ENCODE assay signal across 9 mouse cellular contexts in genomic region chr6:122341038-122341810, GRCm38 (mm10). TPM values are rescaled to one million over a fixed set of nuclear protein-coding genes. Genes with fewer than 3 reads are reported as not detected.
DNase-seq lines count a peak whose midpoint lies in the region; ATAC-seq and TF ChIP-seq lines count a peak whose summit lies in the region.
"Had no signal": no experiment of that assay in that cellular context is flagged by ENCODE, and none has a peak within 500 bp of the region (broad histone marks: within the 10 kb centered on the region; RNA-seq: fewer than 3 reads in every experiment).

No protein-coding gene starts in this region.

- no peak for ATAC-seq in forebrain, embryonic 11.5 days (replicated peaks; ENCODE audit: low FRiP score)
- no peak for ATAC-seq in limb, embryonic 11.5 days (ENCODE audit: insufficient number of reproducible peaks, low FRiP score, low TSS enrichment, low read depth)
- ATAC-seq in stomach, embryonic 14.5 days (ENCODE audit: insufficient number of reproducible peaks, insufficient read depth, low FRiP score, low read depth): no peak
- ATAC-seq: Patski had no signal

- no peaks in the 10 kb centered on the region for H3K27me3 ChIP-seq in forebrain, embryonic 11.5 days (ENCODE audit: control insufficient read depth, insufficient read depth, low read length)
- no peaks in the 10 kb centered on the region for H3K27me3 ChIP-seq in limb, embryonic 11.5 days (ENCODE audit: control insufficient read depth, insufficient read depth, low read length)
- H3K27me3 ChIP-seq in stomach, embryonic 14.5 days (ENCODE audit: control insufficient read depth, insufficient read depth, low read length): no peaks in the 10 kb centered on the region
- H3K27me3 ChIP-seq in thymus, adult 2 months (ENCODE audit: control insufficient read depth, insufficient read depth, low read length): no peaks in the 10 kb centered on the region
- H3K27me3 ChIP-seq: Patski had no signal

- peak overlapping the region; percentile 48; the same call in 1 of the 2 replicates for H3K4me2 ChIP-seq in forebrain, embryonic 11.5 days (ENCODE audit: low read depth, low read length, severe bottlenecking)
- H3K4me2 ChIP-seq in limb, embryonic 11.5 days (ENCODE audit: low read depth, severe bottlenecking): peak overlapping the region; percentile 61; the same call in 1 of the 2 replicates
- H3K4me2 ChIP-seq in stomach, embryonic 14.5 days (replicated peaks; ENCODE audit: low read depth, low read length): peak overlapping the region; percentile 58

- WGBS in forebrain, embryonic 11.5 days: 28% methylated on average over 7 of the region's 7 CpGs
- WGBS in limb, embryonic 11.5 days: 40% methylated on average over 7 of the region's 7 CpGs
- WGBS in stomach, embryonic 14.5 days: 48% methylated on average over 7 of the region's 7 CpGs
- WGBS in thymus, adult 2 months: 94% methylated on average over 7 of the region's 7 CpGs

- no peak for TF ChIP-seq CTCF in thymus, adult 2 months (IDR thresholded peaks at IDR 0.05; ENCODE audit: borderline replicate concordance, control insufficient read depth, extremely low read depth, insufficient read depth, low read length, poor library complexity)

- H3K4me1 ChIP-seq in forebrain, embryonic 11.5 days (replicated peaks; ENCODE audit: control insufficient read depth, insufficient read depth, low read length): peaks cover 4% of the 10 kb centered on the region; the same call in 1 of the 2 replicates
- peaks cover 3% of the 10 kb centered on the region; the same call in 1 of the 2 replicates for H3K4me1 ChIP-seq in limb, embryonic 11.5 days (ENCODE audit: control insufficient read depth, insufficient read depth, low read length)
- H3K4me1 ChIP-seq in stomach, embryonic 14.5 days (ENCODE audit: control insufficient read depth, insufficient read depth, low read length): peaks cover 20% of the 10 kb centered on the region; the same call in 1 of the 2 replicates
- H3K4me1 ChIP-seq in thymus, adult 2 months (replicated peaks; ENCODE audit: control insufficient read depth, insufficient read depth, low read length): no peaks in the 10 kb centered on the region

- no peaks in the 10 kb centered on the region for H3K9me3 ChIP-seq in forebrain, embryonic 11.5 days (ENCODE audit: control insufficient read depth, low read length)
- no peaks in the 10 kb centered on the region for H3K9me3 ChIP-seq in limb, embryonic 11.5 days (ENCODE audit: control insufficient read depth, low read length)
- H3K9me3 ChIP-seq in stomach, embryonic 14.5 days (ENCODE audit: control insufficient read depth, low read depth, low read length): no peaks in the 10 kb centered on the region

- TF ChIP-seq POLR2A in thymus, adult 2 months (IDR thresholded peaks at IDR 0.05; ENCODE audit: control insufficient read depth, extremely low read depth, insufficient read depth, low read length, poor library complexity): no peak

- no peaks in the 10 kb centered on the region; the same call in 1 of the 2 replicates for H3K36me3 ChIP-seq in forebrain, embryonic 11.5 days (ENCODE audit: control insufficient read depth, insufficient read depth, low read length)
- no peaks in the 10 kb centered on the region for H3K36me3 ChIP-seq in limb, embryonic 11.5 days (ENCODE audit: control insufficient read depth, insufficient read depth, low read length)
- H3K36me3 ChIP-seq in stomach, embryonic 14.5 days (ENCODE audit: control insufficient read depth, insufficient read depth, low read length): no peaks in the 10 kb centered on the region; the same call in 1 of the 2 replicates
- H3K36me3 ChIP-seq in thymus, adult 2 months (ENCODE audit: control insufficient read depth, insufficient read depth, low read length): no peaks in the 10 kb centered on the region

- no peak overlapping the region; the same call in 1 of the 2 replicates for H3K9ac ChIP-seq in forebrain, embryonic 11.5 days (ENCODE audit: low read length)
- H3K9ac ChIP-seq in limb, embryonic 11.5 days (ENCODE audit: low read length): no peak overlapping the region
- no peak overlapping the region for H3K9ac ChIP-seq in stomach, embryonic 14.5 days (replicated peaks; ENCODE audit: low read depth, low read length)

- H3K27ac ChIP-seq in forebrain, embryonic 11.5 days (ENCODE audit: low read depth, low read length): peak overlapping the region; percentile 95
- peak overlapping the region; percentile 95 for H3K27ac ChIP-seq in limb, embryonic 11.5 days (replicated peaks; ENCODE audit: low read depth, low read length)
- H3K27ac ChIP-seq in stomach, embryonic 14.5 days (ENCODE audit: low read length): peak overlapping the region; percentile 96
- no peak overlapping the region for H3K27ac ChIP-seq in thymus, adult 2 months (ENCODE audit: control insufficient read depth, insufficient read depth, low read length)

- peak; percentile 42 to 70 for DNase-seq in lung, adult 18-20 months
- DNase-seq in lung, postnatal 14 days: no peak
- no peak for DNase-seq in forebrain, embryonic 11.5 days (ENCODE audit: low spot score)
- DNase-seq in limb, embryonic 11.5 days (ENCODE audit: low spot score): no peak
- no peak for DNase-seq in right cerebral cortex, postnatal 25 days
- DNase-seq in thymus, adult 18-20 months: no peak
- no peak for DNase-seq in thymus, adult 2 months

- H3K4me3 ChIP-seq in forebrain, embryonic 11.5 days (ENCODE audit: low read depth, low read length): no peak overlapping the region
- H3K4me3 ChIP-seq in limb, embryonic 11.5 days (ENCODE audit: low read depth, low read length): no peak overlapping the region
- 0 out of 2 replicates have a peak overlapping the region, but pooled peaks have one; percentile 71 for H3K4me3 ChIP-seq in stomach, embryonic 14.5 days (ENCODE audit: low read depth, low read length)
- no peak overlapping the region for H3K4me3 ChIP-seq in thymus, adult 2 months (ENCODE audit: control insufficient read depth, insufficient read depth, low read length)

RNA-seq across cellular contexts. Expression of gene Phc1, which starts 0.9 kb away (rescaled TPM):
- polyA plus RNA-seq in forebrain, embryonic 11.5 days (2014; fragmentation: Nextera tagmentation; extraction: Ambion mirVana): 41.1 and 46.0 TPM in 2 replicates
- polyA plus RNA-seq in limb, embryonic 11.5 days (2014; fragmentation: Nextera tagmentation; extraction: Ambion mirVana): 36.9 and 37.2 TPM in 2 replicates
- polyA plus RNA-seq in stomach, embryonic 14.5 days (2014; fragmentation: Nextera tagmentation; extraction: Ambion mirVana): 23.4 and 25.9 TPM in 2 replicates
- polyA plus RNA-seq in thymus, adult 2 months (2012; rRNA removed): 107 TPM in 2 replicates

RNA-seq across cellular contexts. Expression of gene M6pr, which starts 32.7 kb away (rescaled TPM):
- polyA plus RNA-seq in forebrain, embryonic 11.5 days (2014; fragmentation: Nextera tagmentation; extraction: Ambion mirVana): 76.9 and 77.1 TPM in 2 replicates
- polyA plus RNA-seq in limb, embryonic 11.5 days (2014; fragmentation: Nextera tagmentation; extraction: Ambion mirVana): 82.0 and 85.4 TPM in 2 replicates
- 108 and 118 TPM in 2 replicates for polyA plus RNA-seq in stomach, embryonic 14.5 days (2014; fragmentation: Nextera tagmentation; extraction: Ambion mirVana)
- 72.4 and 81.4 TPM in 2 replicates for polyA plus RNA-seq in thymus, adult 2 months (2012; rRNA removed)

RNA-seq across cellular contexts. Expression of gene Klrg1, which starts 58.5 kb away (rescaled TPM):
- not detected in 2 replicates for polyA plus RNA-seq in forebrain, embryonic 11.5 days (2014; fragmentation: Nextera tagmentation; extraction: Ambion mirVana)
- polyA plus RNA-seq in limb, embryonic 11.5 days (2014; fragmentation: Nextera tagmentation; extraction: Ambion mirVana): 0.20 TPM in 1 of 2 replicates, not detected in the other
- polyA plus RNA-seq in stomach, embryonic 14.5 days (2014; fragmentation: Nextera tagmentation; extraction: Ambion mirVana): not detected in 2 replicates
- polyA plus RNA-seq in thymus, adult 2 months (2012; rRNA removed): 0.20 and 0.28 TPM in 2 replicates
- polyA plus RNA-seq: Patski had no signal

Comparison
In these comparisons a context has a peak if more than half of its experiments do, and no peak if none do; other contexts are left out.
1. DNase-seq: peak in lung, adult 18-20 months (2 of 2); none in lung, postnatal 14 days (single experiment), forebrain, embryonic 11.5 days (single experiment), limb, embryonic 11.5 days (single experiment), right cerebral cortex, postnatal 25 days (single experiment), thymus, adult 18-20 months (0 of 2) and thymus, adult 2 months (single experiment).
2. Peak in every context shown above with its lines, with median percentiles within 50 percentile points of each other: H3K4me2 ChIP-seq.